Comparison of ENCODE assay signal across 8 mouse cellular contexts in genomic region chr6:121130039-121130705, GRCm38 (mm10). TPM values are rescaled to one million over a fixed set of nuclear protein-coding genes. Genes with fewer than 3 reads are reported as not detected.
DNase-seq lines count a peak whose midpoint lies in the region; ATAC-seq lines count a peak whose summit lies in the region.

No protein-coding gene starts in this region.

- H3K4me2 ChIP-seq in hindbrain, embryonic 11.5 days (replicated peaks; ENCODE audit: low read depth, low read length): peak overlapping the region; percentile 64
- H3K4me2 ChIP-seq in lung, embryonic 16.5 days (ENCODE audit: low read depth, low read length): peak overlapping the region; percentile 66

- no peaks in the 10 kb centered on the region for H3K9me3 ChIP-seq in hindbrain, embryonic 11.5 days (ENCODE audit: control insufficient read depth, low read length)
- no peaks in the 10 kb centered on the region for H3K9me3 ChIP-seq in lung, embryonic 16.5 days (ENCODE audit: control insufficient read depth, low read length)

- no peaks in the 10 kb centered on the region for H3K4me1 ChIP-seq in hindbrain, embryonic 11.5 days (replicated peaks; ENCODE audit: control insufficient read depth, insufficient read depth, low read length)
- peaks cover 6% of the 10 kb centered on the region for H3K4me1 ChIP-seq in lung, embryonic 16.5 days (replicated peaks; ENCODE audit: control insufficient read depth, insufficient read depth, low read length)

- H3K27ac ChIP-seq in hindbrain, embryonic 11.5 days (ENCODE audit: low read depth, low read length): peak overlapping the region; percentile 20
- H3K27ac ChIP-seq in lung, embryonic 16.5 days (ENCODE audit: low read length): no peak overlapping the region

- H3K4me3 ChIP-seq in hindbrain, embryonic 11.5 days (ENCODE audit: low read depth, low read length): peak overlapping the region; percentile 32
- H3K4me3 ChIP-seq in lung, embryonic 16.5 days (ENCODE audit: low read length): peak overlapping the region; percentile 39

- DNase-seq in MN1 (ENCODE audit: low spot score): peak; percentile 89
- DNase-seq in cerebellum, adult 9-10 months: peak; percentile 95
- DNase-seq in frontal cortex, adult 2 months (ENCODE audit: extremely low spot score in 1 of 2, low spot score in 1 of 2): peak; percentile 89 to 93
- peak; percentile 96 for DNase-seq in hindbrain, embryonic 11.5 days (ENCODE audit: low spot score)
- peak; percentile 93 for DNase-seq in layer of hippocampus, adult 9-11 months
- DNase-seq in ovary, postnatal 14 days (ENCODE audit: low spot score): peak; percentile 72
- peak; percentile 71 to 83 for DNase-seq in thymus, postnatal 10 days (ENCODE audit: low spot score in 2 of 2)

- H3K9ac ChIP-seq in hindbrain, embryonic 11.5 days (ENCODE audit: low read depth, low read length): peak overlapping the region; percentile 59
- H3K9ac ChIP-seq in lung, embryonic 16.5 days (ENCODE audit: low read length): peak overlapping the region; percentile 39; the same call in 1 of the 2 replicates

- peaks cover 4% of the 10 kb centered on the region for H3K27me3 ChIP-seq in hindbrain, embryonic 11.5 days (ENCODE audit: control insufficient read depth, insufficient read depth, low read length)
- peaks cover 30% of the 10 kb centered on the region for H3K27me3 ChIP-seq in lung, embryonic 16.5 days (ENCODE audit: control insufficient read depth, insufficient read depth, low read depth, low read length)

- WGBS in hindbrain, embryonic 11.5 days: 1% methylated on average over 32 of the region's 32 CpGs
- 1% methylated on average over 32 of the region's 32 CpGs for WGBS in lung, embryonic 16.5 days

- ATAC-seq in hindbrain, embryonic 11.5 days (ENCODE audit: low FRiP score): peak; percentile 93
- peak; percentile 95 for ATAC-seq in lung, embryonic 16.5 days (ENCODE audit: low read depth)

- H3K36me3 ChIP-seq in hindbrain, embryonic 11.5 days (ENCODE audit: control insufficient read depth, insufficient read depth, low read length): no peaks in the 10 kb centered on the region
- no peaks in the 10 kb centered on the region for H3K36me3 ChIP-seq in lung, embryonic 16.5 days (ENCODE audit: control insufficient read depth, insufficient read depth, low read length)

RNA-seq across cellular contexts. Expression of gene Mical3, which starts 0.6 kb away (rescaled TPM):
- polyA plus RNA-seq in frontal cortex, adult 2 months (2012; rRNA removed): 63.6 and 64.3 TPM in 2 replicates
- 17.1 and 27.4 TPM in 2 replicates for polyA plus RNA-seq in hindbrain, embryonic 11.5 days (2014; fragmentation: Nextera tagmentation; extraction: Ambion mirVana)
- 15.9 and 18.0 TPM in 2 replicates for polyA plus RNA-seq in lung, embryonic 16.5 days (2015; fragmentation: Nextera tagmentation; extraction: Ambion mirVana)

RNA-seq across cellular contexts. Expression of gene Pex26, which starts 53.3 kb away (rescaled TPM):
- polyA plus RNA-seq in frontal cortex, adult 2 months (2012; rRNA removed): 13.7 and 14.0 TPM in 2 replicates
- polyA plus RNA-seq in hindbrain, embryonic 11.5 days (2014; fragmentation: Nextera tagmentation; extraction: Ambion mirVana): 5.7 and 6.4 TPM in 2 replicates
- 15.6 and 17.6 TPM in 2 replicates for polyA plus RNA-seq in lung, embryonic 16.5 days (2015; fragmentation: Nextera tagmentation; extraction: Ambion mirVana)
